16 mouse cellular contexts compared by ENCODE assay signal in the genomic region with DNA sequence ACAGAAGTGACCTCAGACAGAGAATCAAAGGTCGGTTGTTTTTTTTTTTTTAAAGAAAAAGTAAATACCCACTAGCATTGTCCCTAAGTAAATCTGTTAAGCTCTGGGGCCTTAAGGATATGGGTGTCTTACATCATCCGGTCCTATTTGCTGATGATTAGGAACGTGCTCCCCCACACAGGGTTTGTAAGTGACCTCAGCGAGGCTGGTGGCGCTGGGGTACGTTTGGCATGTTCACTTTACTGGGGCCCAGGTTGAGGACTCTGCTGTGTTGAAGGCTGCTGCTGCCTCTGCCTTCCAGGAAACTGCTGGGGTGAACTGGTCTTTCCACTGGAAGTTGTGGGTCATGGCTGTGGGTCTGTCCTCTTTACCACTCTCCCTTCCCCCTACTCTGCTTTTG.
"Had no signal": no experiment of that assay in that cellular context is flagged by ENCODE, and none has a peak within 500 bp of the region (broad histone marks: within the 10 kb centered on the region; RNA-seq: fewer than 3 reads in every experiment).

No protein-coding gene starts in this region.

- H3K36me3 ChIP-seq: limb, embryonic 10.5 days; limb, embryonic 13.5 days; liver, embryonic 15.5 days; midbrain, embryonic 13.5 days had no signal

- H3K4me2 ChIP-seq: limb, embryonic 13.5 days; liver, embryonic 15.5 days; midbrain, embryonic 13.5 days had no signal

- H3K27me3 ChIP-seq: limb, embryonic 13.5 days; liver, embryonic 15.5 days had no signal

- ATAC-seq: hindbrain, postnatal 0 days; inflammation-experienced regulatory T-cells, adult 6 months; midbrain, embryonic 13.5 days had no signal

- H3K9me3 ChIP-seq: limb, embryonic 10.5 days; limb, embryonic 13.5 days; liver, embryonic 15.5 days; midbrain, embryonic 13.5 days had no signal

- H3K9ac ChIP-seq: limb, embryonic 13.5 days; liver, embryonic 15.5 days; midbrain, embryonic 13.5 days had no signal

- DNase-seq: kidney, adult 18-20 months; kidney, adult 9 months; kidney, postnatal 14 days; kidney, postnatal 4 days; liver; lung, adult 2 months; lung, postnatal 14 days; lung, postnatal 4 days; thymus, adult 18-20 months; thymus, postnatal 36 days had no signal

- H3K27ac ChIP-seq: hindbrain, postnatal 0 days; limb, embryonic 10.5 days; limb, embryonic 13.5 days; liver, embryonic 15.5 days; midbrain, embryonic 13.5 days had no signal

- H3K4me3 ChIP-seq: limb, embryonic 10.5 days; limb, embryonic 13.5 days; liver, embryonic 15.5 days; midbrain, embryonic 13.5 days had no signal
